In the genomic region with DNA sequence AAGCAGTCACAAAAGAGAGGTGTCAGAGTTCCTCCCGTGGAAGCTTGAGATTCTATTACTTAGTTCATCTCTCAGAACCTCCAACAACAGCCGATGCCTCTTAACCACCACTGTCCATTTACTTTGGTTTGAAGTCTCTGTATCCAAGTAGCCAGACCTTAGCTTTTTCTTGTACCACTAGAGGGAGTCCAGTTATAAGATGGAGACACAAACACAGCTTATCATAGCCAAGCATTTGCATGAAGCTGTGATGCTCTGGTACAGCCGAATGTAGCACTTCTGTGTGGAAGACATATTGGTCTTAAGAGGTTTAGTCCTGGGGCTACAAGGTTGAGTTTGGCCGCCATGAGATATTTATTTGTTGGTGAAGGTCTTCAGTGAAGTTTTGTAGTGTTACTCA, we compare ENCODE assay signal across 9 mouse cellular contexts. TPM values are rescaled to one million over a fixed set of nuclear protein-coding genes. Genes with fewer than 3 reads are reported as not detected.
DNase-seq lines count a peak whose midpoint lies in the region; ATAC-seq lines count a peak whose summit lies in the region.
"Had no signal": no experiment of that assay in that cellular context is flagged by ENCODE, and none has a peak within 500 bp of the region (broad histone marks: within the 10 kb centered on the region; RNA-seq: fewer than 3 reads in every experiment).

No protein-coding gene starts in this region.

- no peak overlapping the region for H3K9ac ChIP-seq in forebrain, embryonic 14.5 days (ENCODE audit: low read length)
- H3K9ac ChIP-seq: embryonic facial prominence, embryonic 13.5 days had no signal

- no peak overlapping the region for H3K4me2 ChIP-seq in forebrain, embryonic 14.5 days (ENCODE audit: low read length)
- H3K4me2 ChIP-seq: embryonic facial prominence, embryonic 13.5 days had no signal

- H3K4me1 ChIP-seq in heart, embryonic 10.5 days, result no peaks in the 10 kb centered on the region
- H3K4me1 ChIP-seq in forebrain, embryonic 14.5 days (ENCODE audit: control insufficient read depth, insufficient read depth, low read length), result no peaks in the 10 kb centered on the region
- H3K4me1 ChIP-seq: embryonic facial prominence, embryonic 13.5 days had no signal

- 0 out of 2 replicates have a peak, but pooled peaks have one; percentile 46 for ATAC-seq in forebrain, embryonic 14.5 days

- intact Hi-C loops in heart, postnatal 10 days (cut with DNase I), result loop anchor here (10.0 kb wide), 1 partner anchor 252 kb away; no protein-coding TSS in a partner anchor

- 70% methylated on average over 4 of the region's 4 CpGs for WGBS in heart, embryonic 10.5 days
- 55% methylated on average over 4 of the region's 4 CpGs for WGBS in forebrain, embryonic 14.5 days

- DNase-seq in heart, postnatal 10 days, result peak; percentile 5 to 7
- DNase-seq in heart, embryonic 10.5 days (ENCODE audit: low spot score), result no peak
- peak; percentile 4 for DNase-seq in lung, postnatal 25 days (ENCODE audit: low spot score)
- no peak for DNase-seq in lung, adult 18-20 months
- DNase-seq in forebrain, embryonic 14.5 days (ENCODE audit: low spot score), result peak; percentile 84
- peak; percentile 4 for DNase-seq in retina, postnatal 7 days (ENCODE audit: low read depth, low spot score)
- no peak for DNase-seq in spleen, postnatal 36 days (ENCODE audit: low spot score in 2 of 2)
- no peak for DNase-seq in urinary bladder, postnatal 14 days (ENCODE audit: low spot score)

- no peaks in the 10 kb centered on the region for H3K9me3 ChIP-seq in heart, embryonic 10.5 days
- H3K9me3 ChIP-seq in forebrain, embryonic 14.5 days (replicated peaks; ENCODE audit: control insufficient read depth, low read length), result no peaks in the 10 kb centered on the region; the same call in 1 of the 2 replicates
- H3K9me3 ChIP-seq: embryonic facial prominence, embryonic 13.5 days had no signal

- H3K27me3 ChIP-seq in heart, embryonic 10.5 days (ENCODE audit: insufficient read depth, poor library complexity, severe bottlenecking), result no peaks in the 10 kb centered on the region
- H3K27me3 ChIP-seq in forebrain, embryonic 14.5 days (replicated peaks; ENCODE audit: control insufficient read depth, insufficient read depth, low read length), result no peaks in the 10 kb centered on the region
- H3K27me3 ChIP-seq: embryonic facial prominence, embryonic 13.5 days had no signal

- no peak overlapping the region for H3K27ac ChIP-seq in heart, embryonic 10.5 days
- H3K27ac ChIP-seq in forebrain, embryonic 14.5 days (ENCODE audit: low read depth, low read length), result no peak overlapping the region
- H3K27ac ChIP-seq: embryonic facial prominence, embryonic 13.5 days had no signal

- no peaks in the 10 kb centered on the region for H3K36me3 ChIP-seq in heart, embryonic 10.5 days
- H3K36me3 ChIP-seq in forebrain, embryonic 14.5 days (ENCODE audit: control insufficient read depth, insufficient read depth, low read length), result no peaks in the 10 kb centered on the region
- H3K36me3 ChIP-seq: embryonic facial prominence, embryonic 13.5 days had no signal

- H3K4me3 ChIP-seq in heart, embryonic 10.5 days, result no peak overlapping the region
- no peak overlapping the region for H3K4me3 ChIP-seq in forebrain, embryonic 14.5 days (ENCODE audit: low read depth, low read length)
- H3K4me3 ChIP-seq: embryonic facial prominence, embryonic 13.5 days had no signal

RNA-seq across cellular contexts. Expression of a gene that starts 48.1 kb away (rescaled TPM):
- total RNA-seq in heart, postnatal 10 days (2021), result under 1 TPM; 0.26 to 0.37 TPM
- 0.08 and 0.09 TPM in 2 replicates for polyA plus RNA-seq in heart, embryonic 10.5 days (2016; fragmentation: Nextera tagmentation; extraction: Ambion mirVana)
- polyA plus RNA-seq in forebrain, embryonic 14.5 days (2014; fragmentation: Nextera tagmentation; extraction: Ambion mirVana), result 1.6 and 1.7 TPM in 2 replicates

Comparison
In these comparisons a context has a peak if more than half of its experiments do, and no peak if none do; other contexts are left out.
1. DNase-seq: peak in heart, postnatal 10 days (2 of 2), lung, postnatal 25 days (single experiment), forebrain, embryonic 14.5 days (single experiment) and retina, postnatal 7 days (single experiment); none in heart, embryonic 10.5 days (single experiment), lung, adult 18-20 months (0 of 2), spleen, postnatal 36 days (0 of 2) and urinary bladder, postnatal 14 days (single experiment).